Mouse (Mus musculus) heart, adult 9 months (tissue): ENCODE results near the gene Nlrp4f.

Experiments
- DNase-seq, 2 experiments: peaks; one replicate each; pipeline ENCODE4 v3.0.0; 2022; ENCODE audit warnings: low spot score in 2 of 2

The Nlrp4f gene

DNA sequence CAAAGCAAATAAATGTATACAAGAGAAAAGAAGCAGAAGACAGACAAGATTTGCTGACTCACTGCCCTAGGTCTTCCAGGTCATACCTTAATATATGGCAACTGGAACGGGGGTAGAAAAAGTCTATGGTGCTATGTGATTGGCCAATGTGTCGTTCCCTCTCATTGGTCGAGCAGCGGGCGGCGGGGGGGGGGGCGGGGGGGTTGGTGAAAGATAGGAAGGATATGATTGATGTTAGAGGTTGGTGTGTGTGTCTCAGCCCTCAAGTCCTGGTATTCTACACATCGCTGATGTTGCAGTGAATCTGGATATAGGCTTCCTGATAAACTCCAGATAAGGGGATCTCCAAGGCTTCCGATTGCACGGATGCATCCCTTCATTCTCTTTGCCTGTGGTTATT lies at the start of gene Nlrp4f:
Nlrp4f (minus strand) TSS at position 101 of the 400 bp plus-strand sequence.
- DNase-seq = no peak

GRCm38 (mm10) chr13:65243273-65243672 lies 37.5 kb upstream of the Nlrp4f start:
- no peak for DNase-seq

GRCm38 (mm10) chr13:65242319-65242787 lies 36.6 kb upstream of the Nlrp4f start:
- DNase-seq = no peak

- DNase-seq = no peak
Observed at GRCm38 (mm10) chr13:65241627-65242318, 36.0 kb upstream of the Nlrp4f start.

DNA sequence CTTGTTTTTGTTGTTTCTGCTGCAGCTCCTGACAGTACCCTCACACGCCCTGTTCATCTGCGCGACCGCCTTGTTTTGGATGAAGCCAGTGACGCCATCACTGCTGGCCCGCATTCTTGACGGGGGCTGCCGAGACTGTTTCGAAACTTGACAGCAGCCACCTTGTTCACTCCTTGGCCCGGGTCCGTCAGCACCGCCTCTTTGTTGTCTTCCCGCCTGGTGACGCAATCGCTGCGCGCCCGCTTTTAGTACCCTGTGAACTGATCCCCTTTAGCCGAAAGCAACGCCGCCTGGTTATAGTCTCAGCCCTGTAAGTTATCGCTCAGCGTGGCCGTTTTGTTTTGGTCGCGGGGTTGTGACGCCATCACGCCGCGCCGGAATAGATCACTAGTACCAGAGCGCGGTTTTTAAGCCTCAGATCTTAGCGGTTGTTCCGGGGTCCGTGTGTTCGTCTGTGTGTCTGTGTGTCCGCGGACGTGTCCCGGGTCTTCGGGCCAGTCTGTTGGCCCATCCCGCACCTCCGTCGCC lies 35.4 kb upstream of the Nlrp4f start:
- peak; percentile 90 to 92 for DNase-seq

DNA sequence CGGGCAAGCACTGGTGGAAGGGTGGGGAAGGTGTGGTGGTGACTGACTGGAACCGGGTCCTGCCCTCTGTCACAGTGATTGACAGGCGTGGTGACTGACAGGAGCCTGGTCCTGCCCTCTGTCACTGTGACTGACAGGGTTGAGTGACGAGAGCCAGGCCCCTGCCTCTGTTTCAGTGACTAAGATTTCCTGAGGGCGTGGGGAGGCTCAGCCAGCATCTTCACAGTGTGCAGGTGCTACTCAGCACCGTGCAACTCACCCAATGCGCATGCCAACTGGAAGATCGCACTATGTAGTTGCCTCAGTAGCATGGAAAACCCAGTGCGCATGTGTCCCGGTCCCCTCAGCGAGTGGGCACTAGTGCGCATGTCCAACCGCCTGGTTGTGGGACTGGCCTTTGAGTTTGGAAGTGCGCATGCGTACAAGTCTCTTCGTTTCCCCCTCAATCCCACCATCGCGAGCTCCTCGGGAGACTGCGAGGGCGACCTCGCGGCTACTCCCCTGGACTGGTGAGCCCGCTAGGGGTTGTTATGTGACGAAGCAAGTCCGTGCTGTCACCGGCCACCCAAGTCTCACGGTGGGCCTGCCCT lies 34.8 kb upstream of the Nlrp4f start:
- peak; percentile 96 for DNase-seq

DNA sequence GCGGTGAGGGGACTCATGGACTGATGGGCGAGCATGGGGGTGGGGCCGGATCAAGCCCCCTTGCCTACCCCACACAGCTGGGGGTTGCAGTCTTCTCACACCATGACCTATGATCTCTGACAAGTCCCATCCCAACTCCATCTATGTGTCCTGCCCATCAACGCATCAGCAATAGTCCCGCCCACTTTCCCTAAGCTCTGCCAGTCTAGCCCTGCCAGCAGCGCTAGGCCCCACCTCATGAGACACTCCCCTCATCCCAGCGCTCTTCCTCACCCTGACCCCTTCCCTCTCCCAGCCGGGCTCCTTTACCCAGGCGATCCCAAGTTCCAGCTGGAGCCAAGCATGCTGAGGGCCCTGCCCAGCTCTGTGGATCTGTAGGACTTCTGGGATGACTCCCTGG lies 31.4 kb upstream of the Nlrp4f start:
- no peak for DNase-seq

DNA sequence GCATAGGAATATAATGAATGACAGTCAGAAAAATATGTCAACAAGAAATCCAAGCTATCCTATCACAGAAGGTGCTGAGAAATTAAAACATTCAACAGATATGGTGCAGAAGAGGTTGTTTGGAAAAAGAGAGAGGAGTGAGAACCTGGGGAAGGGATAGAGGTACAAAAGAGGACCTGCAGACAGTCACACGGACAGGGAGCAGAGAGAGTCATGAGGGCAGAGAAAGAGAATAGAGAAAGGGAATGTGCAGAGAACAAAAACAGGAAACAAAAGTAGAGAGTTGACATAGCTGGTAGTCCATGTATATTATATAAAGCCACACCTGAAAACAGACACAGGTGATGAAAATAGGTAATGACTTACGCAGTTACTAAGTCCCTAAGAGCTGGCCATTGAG lies 20.9 kb upstream of the Nlrp4f start:
- no peak for DNase-seq

DNA sequence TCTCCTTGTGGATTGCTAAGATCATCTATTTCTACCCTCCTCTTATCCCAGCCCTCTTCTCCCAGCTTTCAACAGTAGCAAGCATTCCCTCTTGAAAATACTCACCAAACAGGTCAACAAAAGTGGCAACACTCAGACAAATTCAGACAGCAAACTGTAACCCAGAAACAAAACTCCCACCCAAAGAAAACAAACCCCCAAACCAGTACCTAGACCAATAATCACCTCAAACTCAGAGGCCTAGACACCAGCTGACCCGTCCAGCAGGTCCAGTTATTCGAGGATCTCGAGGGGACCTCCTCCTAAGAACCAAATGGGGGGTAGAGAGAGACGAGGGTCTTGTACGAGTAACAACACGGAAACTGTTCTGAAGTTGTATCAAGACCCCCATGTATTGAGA lies 20.2 kb upstream of the Nlrp4f start:
- DNase-seq = no peak

DNA sequence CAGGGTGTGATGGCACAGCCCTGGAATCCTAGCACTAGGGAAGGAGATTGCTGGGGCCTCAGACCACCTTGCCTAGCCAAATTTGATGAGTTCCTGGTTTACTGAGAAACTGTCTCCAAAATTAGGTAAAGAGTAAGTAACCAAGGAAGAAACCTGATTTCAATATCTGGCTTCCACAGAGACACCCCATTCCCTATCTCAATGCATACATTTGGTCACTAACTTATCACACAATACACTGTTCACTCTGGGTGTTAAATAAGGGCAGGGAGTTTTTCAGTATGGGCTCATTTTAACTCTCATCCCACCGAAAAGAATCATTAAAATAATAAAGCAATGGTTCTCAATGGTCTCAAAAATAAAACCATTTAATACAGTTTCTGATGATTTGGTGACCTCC lies 5.1 kb downstream of the Nlrp4f start:
- DNase-seq = no peak

GRCm38 (mm10) chr13:65176472-65177091 lies 29.2 kb downstream of the Nlrp4f start:
- no peak for DNase-seq

DNA sequence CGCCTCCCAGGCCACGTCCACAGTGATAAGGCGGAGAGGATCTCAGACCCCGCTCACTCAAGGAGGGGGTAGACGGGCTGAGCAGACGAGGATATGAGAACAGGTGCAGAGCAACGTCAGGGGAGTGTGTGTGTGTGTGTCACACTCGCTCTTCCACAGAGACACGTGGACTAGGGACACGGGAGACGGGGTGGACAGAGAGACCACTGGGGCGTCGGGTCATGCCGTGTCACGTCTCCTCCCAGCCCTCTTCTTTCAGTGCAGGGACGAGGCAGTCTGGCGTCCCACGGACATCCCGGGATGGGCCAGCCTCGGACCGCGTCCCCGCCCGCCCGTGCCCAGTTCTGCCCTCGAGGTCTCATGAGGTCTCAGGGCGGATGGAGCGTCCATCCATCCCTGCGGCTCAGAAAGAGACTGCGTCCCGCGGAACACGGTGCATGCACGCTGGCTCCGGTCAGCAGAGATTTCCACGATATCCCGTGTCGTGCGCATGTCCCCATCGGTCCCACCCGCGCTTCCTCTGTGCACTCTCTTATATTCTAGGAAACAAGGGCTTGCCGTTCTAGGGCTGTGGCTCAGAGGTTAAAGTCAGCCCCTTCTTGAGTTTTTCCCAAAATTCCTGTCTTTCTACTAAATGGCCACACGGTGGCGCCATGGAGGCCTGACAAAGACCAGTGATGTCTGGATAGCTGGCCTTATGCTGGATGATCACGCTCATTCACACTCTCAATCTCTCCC lies 29.9 kb downstream of the Nlrp4f start:
- DNase-seq = peak in 1 of 2 experiments; percentile 2

GRCm38 (mm10) chr13:65174102-65174501 lies 31.7 kb downstream of the Nlrp4f start:
- no peak for DNase-seq

- no peak for DNase-seq
Observed at GRCm38 (mm10) chr13:65149940-65150339, 55.8 kb downstream of the Nlrp4f start, which contains the start of gene Olfr466. TSS of gene Olfr466 (plus strand) at chr13:65150240.

- no peak for DNase-seq
Observed at GRCm38 (mm10) chr13:65137789-65138188, 68.0 kb downstream of the Nlrp4f start, which contains the start of gene Olfr465-ps1. TSS of gene Olfr465-ps1 (plus strand) at chr13:65138089.
